Mouse (Mus musculus) forelimb bud, embryonic 11.5 days (tissue): ENCODE results near the gene Tmem209.
A peak's percentile ranks its signal among the peaks of the same experiment; 100 is the strongest.

Source experiments
- DNase-seq: peaks from one replicate; pipeline ENCODE4 v3.0.0-alpha.2; 2012; ENCODE audit warnings: low read depth, low spot score

Gene Tmem209

DNA sequence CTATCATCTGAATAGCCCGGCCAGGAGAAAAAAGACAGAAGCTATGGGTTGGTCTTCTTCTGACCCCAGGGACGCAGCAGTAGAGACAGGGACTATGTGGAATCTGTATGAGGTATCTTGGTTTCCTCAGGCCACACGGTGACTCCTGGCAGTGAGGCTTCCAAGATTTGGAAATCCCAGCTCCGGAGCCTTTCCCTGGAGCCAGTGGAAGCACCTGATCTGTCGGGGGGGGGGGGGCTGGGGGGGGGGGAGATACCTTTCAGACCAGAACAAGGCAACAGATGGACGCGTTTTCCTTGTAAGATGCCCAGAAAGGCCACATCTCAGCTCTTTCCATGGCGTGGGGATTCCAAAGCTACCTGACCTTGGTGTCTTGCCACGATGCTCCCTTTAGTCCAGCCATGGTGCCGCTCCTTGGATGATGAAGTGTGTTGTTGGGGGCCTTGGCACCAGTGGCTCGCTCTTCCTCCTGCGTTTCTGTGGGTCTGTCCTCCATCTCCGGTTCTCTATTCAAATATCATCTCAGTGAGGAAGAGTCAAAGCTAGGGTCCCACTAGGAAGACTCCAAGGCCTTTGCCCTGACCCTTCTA is 47.7 kb downstream of the Tmem209 start:
- DNase-seq, result no peak

DNA sequence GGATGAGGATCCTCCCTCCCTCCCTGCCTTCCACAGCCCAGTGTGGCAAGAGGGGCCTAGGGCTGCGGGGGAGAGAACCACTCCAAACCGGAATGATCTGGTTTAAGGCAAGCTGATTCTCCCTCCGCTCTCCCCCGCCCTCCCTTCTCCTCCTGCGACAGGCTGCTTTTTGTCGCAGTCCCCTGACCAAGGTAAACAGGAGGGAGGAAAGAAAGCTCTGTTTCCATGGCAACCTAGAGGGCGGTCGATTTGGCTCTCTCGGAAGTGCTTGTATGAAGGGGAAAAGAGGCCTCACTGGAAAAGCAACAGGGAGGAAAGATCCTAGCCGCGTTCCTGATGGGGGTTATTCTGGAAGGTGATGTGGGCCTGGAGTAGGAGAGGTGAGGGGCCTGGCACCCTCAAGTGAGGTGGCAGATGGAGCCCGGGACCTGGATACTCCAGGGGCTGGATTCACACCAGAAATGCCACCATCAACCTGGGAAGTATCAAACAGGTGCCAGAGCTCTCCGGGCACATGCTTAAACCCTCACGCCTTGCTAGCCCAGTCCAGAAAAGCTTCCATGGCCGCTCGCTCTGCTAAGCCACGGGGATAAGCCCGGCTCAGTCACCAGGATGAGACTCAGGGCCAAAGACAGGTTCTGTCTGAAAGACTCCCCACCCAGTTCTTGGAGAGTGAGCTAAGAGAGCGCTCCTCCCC is 48.7 kb downstream of the Tmem209 start:
- peak; percentile 96 for DNase-seq

DNA sequence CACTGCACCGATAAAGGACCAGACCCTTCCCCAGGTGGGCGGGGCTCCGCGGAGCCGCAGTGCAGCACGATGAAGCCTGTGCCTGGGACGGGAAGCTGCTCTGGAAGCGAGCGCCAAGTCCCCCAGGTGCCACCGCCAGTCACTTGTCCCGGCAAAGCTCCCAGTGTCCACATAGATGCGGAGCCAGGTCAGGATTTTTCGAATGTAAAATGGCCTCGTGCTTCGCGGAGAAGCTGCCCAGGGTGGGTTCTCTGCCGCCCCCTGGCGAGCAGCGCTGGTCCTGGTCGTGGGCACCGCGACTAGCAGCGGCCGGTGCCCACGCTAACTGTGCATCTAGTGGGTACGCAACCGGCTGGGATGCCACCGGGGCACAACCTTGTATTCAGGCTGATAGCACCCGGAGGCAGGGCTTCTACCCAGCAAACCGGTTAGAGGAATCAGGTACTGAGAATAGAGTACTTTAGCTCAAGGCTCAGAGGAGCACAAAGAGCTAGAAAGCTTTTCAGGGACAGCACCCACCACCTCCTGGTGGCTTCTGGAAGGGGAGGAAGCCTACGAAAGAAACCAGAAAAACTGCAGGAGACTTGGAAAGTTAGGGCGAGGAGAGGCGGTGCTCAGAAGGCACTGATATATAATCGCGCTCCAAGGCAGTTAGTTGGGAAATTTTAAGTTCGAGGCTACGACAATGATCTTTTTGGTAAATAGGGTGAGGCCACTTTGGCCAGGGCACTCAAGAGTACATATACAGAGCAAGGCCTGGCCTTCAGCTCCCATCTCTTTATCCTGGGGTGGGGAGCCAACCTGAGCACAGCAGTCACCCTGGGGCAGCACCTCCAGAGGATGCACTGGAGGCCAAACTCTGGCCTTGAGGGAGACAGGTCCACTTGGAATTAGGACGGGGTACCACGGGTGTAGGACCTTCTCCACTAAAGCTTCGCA is 49.5 kb downstream of the Tmem209 start:
- DNase-seq, result peak; percentile 80

- no peak for DNase-seq
Measured at GRCm38 (mm10) chr6:30459056-30459747, 50.4 kb downstream of the Tmem209 start.

GRCm38 (mm10) chr6:30458626-30459025 is 51.0 kb downstream of the Tmem209 start:
- DNase-seq, result no peak

DNA sequence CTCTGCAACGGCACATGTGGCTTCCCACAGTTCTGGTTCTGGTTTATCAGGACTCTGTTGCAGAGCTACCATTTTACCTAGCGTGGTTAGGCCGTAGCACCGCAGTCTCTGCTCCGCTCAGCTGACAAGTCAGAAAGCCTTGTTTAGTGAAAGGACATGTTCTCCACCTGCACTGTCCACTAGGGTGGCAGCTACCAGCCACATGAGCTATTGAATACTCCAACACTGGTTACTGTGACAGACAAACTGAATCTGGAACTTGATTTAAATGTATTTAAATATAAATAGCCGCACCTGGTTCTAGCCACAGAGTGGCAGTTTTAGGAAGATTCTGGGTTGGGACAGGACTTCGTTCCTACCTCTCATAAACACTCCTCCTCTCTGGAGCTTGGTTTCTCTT is 52.6 kb downstream of the Tmem209 start:
- DNase-seq, result no peak

DNA sequence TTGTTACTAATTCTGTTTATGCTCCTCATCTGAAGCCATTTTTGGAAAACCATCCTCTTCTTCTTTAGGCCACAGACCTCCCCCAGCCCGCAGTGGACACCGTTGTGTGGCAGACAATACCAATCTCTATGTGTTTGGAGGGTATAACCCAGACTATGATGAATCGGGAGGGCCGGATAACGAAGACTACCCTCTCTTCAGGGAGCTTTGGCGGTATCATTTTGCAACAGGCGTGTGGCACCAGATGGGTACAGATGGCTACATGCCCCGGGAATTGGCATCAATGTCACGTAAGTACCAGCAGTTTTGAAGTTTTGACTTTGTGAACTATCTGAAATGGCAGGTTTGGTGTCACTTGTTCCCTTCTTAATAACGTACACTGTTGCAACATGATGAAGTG is 70.0 kb downstream of the Tmem209 start:
- no peak for DNase-seq

GRCm38 (mm10) chr6:30437054-30437453 is 72.5 kb downstream of the Tmem209 start:
- no peak for DNase-seq

DNA sequence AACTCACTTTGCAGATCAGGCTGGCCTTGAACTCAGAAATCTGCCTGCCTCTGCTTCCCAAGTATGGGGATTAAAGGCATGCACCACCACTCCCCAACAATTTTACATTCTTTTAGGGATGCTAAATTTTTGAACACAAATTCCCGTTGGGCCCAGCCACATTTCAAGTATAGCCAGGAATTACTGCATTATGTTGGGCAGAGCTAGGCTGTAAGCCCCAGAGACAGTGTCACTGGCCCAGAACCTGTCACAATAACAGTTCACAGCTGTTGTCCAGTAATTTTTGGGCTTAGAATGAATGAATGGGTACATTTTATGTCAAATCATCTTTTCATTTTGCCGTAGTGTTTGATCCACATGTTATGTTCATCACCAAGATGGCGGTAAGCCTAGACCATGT is 73.1 kb downstream of the Tmem209 start:
- DNase-seq, result no peak

GRCm38 (mm10) chr6:30432461-30433192 is 77.0 kb downstream of the Tmem209 start:
- peak; percentile 14 for DNase-seq
